Mouse (Mus musculus) frontal cortex, postnatal 10 days (tissue): ENCODE results near the gene Psd.

Experiments used
- DNase-seq, 2 experiments: peaks; one replicate each; pipeline ENCODE4 v3.0.0; 2022; ENCODE audit warnings: low spot score in 2 of 2, mixed read lengths in 1 of 2

Gene Psd

GRCm38 (mm10) chr19:46326756-46327305, at the start of gene Psd:
Psd (minus strand) TSS chr19:46327156.
- DNase-seq, result peak in 1 of 2 experiments; percentile 70

- DNase-seq, result no peak
Measured at GRCm38 (mm10) chr19:46375891-46376290, 48.9 kb upstream of the Psd start.

- DNase-seq, result peak in 1 of 2 experiments; percentile 31
Measured at GRCm38 (mm10) chr19:46375489-46375888, 48.5 kb upstream of the Psd start.

GRCm38 (mm10) chr19:46374477-46375088, 47.6 kb upstream of the Psd start:
- DNase-seq, result no peak

GRCm38 (mm10) chr19:46369204-46369603, 42.2 kb upstream of the Psd start:
- peak in 1 of 2 experiments; percentile 52 for DNase-seq

- no peak for DNase-seq
Measured at GRCm38 (mm10) chr19:46367798-46368590, 41.0 kb upstream of the Psd start.

GRCm38 (mm10) chr19:46363294-46364009, 36.5 kb upstream of the Psd start:
- DNase-seq, result no peak

GRCm38 (mm10) chr19:46362104-46362503, 35.1 kb upstream of the Psd start:
- no peak for DNase-seq

GRCm38 (mm10) chr19:46358381-46358780, 31.4 kb upstream of the Psd start:
- no peak for DNase-seq

- DNase-seq, result no peak
Measured at GRCm38 (mm10) chr19:46357344-46358280, 30.7 kb upstream of the Psd start.

- DNase-seq, result peak; percentile 88
Measured at GRCm38 (mm10) chr19:46356701-46357138, 29.8 kb upstream of the Psd start.

- DNase-seq, result no peak
Measured at GRCm38 (mm10) chr19:46350168-46350932, 23.4 kb upstream of the Psd start, which contains the start of gene 2310034G01Rik. 2310034G01Rik (minus strand) TSS chr19:46350302.

GRCm38 (mm10) chr19:46349550-46349949, 22.6 kb upstream of the Psd start:
- no peak for DNase-seq

- peak; percentile 84 to 87 for DNase-seq
Measured at GRCm38 (mm10) chr19:46348761-46349458, 22.0 kb upstream of the Psd start.

- no peak for DNase-seq
Measured at GRCm38 (mm10) chr19:46347936-46348668, 21.1 kb upstream of the Psd start.

- no peak for DNase-seq
Measured at GRCm38 (mm10) chr19:46347146-46347545, 20.2 kb upstream of the Psd start.

GRCm38 (mm10) chr19:46344710-46345419, 17.9 kb upstream of the Psd start:
- no peak for DNase-seq
